Mouse (Mus musculus) G1E (cell line): ENCODE results near the gene Dyrk4.

ENCODE experiments used
- CTCF ChIP-seq: IDR thresholded peaks from 2 replicates; pipeline ENCODE4 v1.5.1; 2012; ENCODE audit warnings: low read depth, low read length, inconsistent platforms, mixed read lengths
- GATA1 ChIP-seq: IDR thresholded peaks from 2 replicates; pipeline ENCODE4 v1.6.1; 2012; ENCODE audit warnings: borderline replicate concordance, low read length, inconsistent platforms, mixed read lengths
- POLR2AphosphoS5 ChIP-seq: IDR thresholded peaks from 2 replicates; pipeline ENCODE4 v1.6.1; 2012; ENCODE audit warnings: low read depth, low read length, inconsistent platforms; ENCODE audit not compliant: insufficient replicate concordance

DNA sequence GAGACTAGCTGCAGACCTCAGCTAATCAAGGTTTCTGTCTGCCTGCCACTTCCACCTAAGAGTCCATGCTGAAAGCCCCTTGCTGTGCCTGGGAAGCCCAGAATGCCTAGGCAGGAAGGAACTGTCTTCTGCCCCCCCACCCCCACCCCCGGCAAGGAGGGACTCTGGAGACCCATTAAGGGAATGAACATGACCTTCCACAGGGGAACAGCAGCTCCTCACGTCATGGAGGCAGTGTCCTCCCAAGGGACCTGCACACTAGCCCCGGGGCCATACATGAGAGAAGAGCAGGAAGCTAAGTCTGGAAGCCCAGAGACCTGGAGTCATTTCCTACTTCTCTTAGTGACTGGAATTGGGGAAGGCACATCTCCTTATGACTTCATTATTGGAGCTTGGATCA lies 13.8 kb downstream of the Dyrk4 start:
- TF ChIP-seq CTCF = no peak
- no peak for TF ChIP-seq GATA1
- TF ChIP-seq POLR2AphosphoS5 = no peak
